Mouse (Mus musculus) mouse embryonic stem cell (cell line): ENCODE data around the gene Ccna2.

ENCODE experiments used
- in situ Hi-C, 2 experiments: fragments of 300-500 bp; cut with MboI; formaldehyde crosslinking; loops; 1 replicate in 1 of 2; 3 replicates in 1 of 2; pipeline ENCODE4 v1.14.3; 2019 to 2020; ENCODE audit warnings: low sequenced_read_pairs in 2 of 2, low pct_unique_long_range_greater_than_20kb in 1 of 2, mixed read lengths in 1 of 2; ENCODE audit not compliant: unreplicated experiment in 1 of 2

Ccna2 gene

GRCm38 (mm10) chr3:36540756-36541155 is 31.2 kb downstream of the Ccna2 start:
- in situ Hi-C loops, result no loop called here

- in situ Hi-C loops, result no loop called here
These were observed 34.1 kb downstream of the Ccna2 start for GRCm38 (mm10) chr3:36537701-36538470.

- in situ Hi-C loops, result no loop called here
These were observed 35.9 kb downstream of the Ccna2 start for GRCm38 (mm10) chr3:36536041-36536440.

GRCm38 (mm10) chr3:36533201-36533672 is 38.7 kb downstream of the Ccna2 start:
- in situ Hi-C loops, result no loop called here

GRCm38 (mm10) chr3:36532738-36533137 is 39.2 kb downstream of the Ccna2 start:
- in situ Hi-C loops, result no loop called here

- in situ Hi-C loops, result no loop called here
These were observed 39.9 kb downstream of the Ccna2 start for GRCm38 (mm10) chr3:36531979-36532542.

- in situ Hi-C loops, result no loop called here
These were observed 40.7 kb downstream of the Ccna2 start for GRCm38 (mm10) chr3:36531242-36531641.

- in situ Hi-C loops, result no loop called here
These were observed 41.2 kb downstream of the Ccna2 start for GRCm38 (mm10) chr3:36530781-36531180.

GRCm38 (mm10) chr3:36530345-36530744 is 41.6 kb downstream of the Ccna2 start:
- in situ Hi-C loops, result no loop called here

GRCm38 (mm10) chr3:36524466-36524865 is 47.5 kb downstream of the Ccna2 start:
- in situ Hi-C loops, result no loop called here

- in situ Hi-C loops, result no loop called here
These were observed 49.8 kb downstream of the Ccna2 start for GRCm38 (mm10) chr3:36522137-36522536.

- in situ Hi-C loops, result no loop called here
These were observed 50.6 kb downstream of the Ccna2 start, which contains the start of gene Gm11549 for GRCm38 (mm10) chr3:36521073-36522060. Gm11549 (minus strand) TSS chr3:36521813.

- in situ Hi-C loops, result no loop called here
These were observed 55.8 kb downstream of the Ccna2 start for GRCm38 (mm10) chr3:36516196-36516595.
